Mouse (Mus musculus): ENCODE measurements around the gene Ppm1l.

DNA sequence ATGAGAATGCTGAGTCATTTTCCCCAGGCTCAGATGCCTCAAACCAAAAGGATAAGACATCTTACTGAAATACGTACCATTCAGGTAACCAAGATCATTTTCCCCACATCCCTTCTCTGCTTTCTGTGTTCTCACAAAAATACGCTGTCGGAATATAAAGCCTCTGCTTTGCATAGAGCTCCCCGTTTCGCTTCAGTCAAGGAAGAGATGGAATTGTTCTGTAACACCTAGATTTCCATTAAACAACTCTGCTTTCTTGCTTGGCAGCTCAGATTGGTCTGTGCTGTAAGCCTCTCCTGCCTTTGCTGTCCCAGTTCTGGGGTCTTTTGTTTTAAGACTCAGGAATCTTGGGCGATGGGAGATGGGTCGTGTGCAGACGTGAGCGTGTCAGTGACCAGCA is 51.3 kb downstream of the Ppm1l start:
- TF ChIP-seq EP300 (IDR thresholded peaks at IDR 0.05; ENCODE audit: low read depth in 1 of 2, low read length in 2 of 2) (no peak), ZMIZ1 (IDR thresholded peaks at IDR 0.05; ENCODE audit: low read depth, low read length) (no peak), POLR2AphosphoS2 (IDR thresholded peaks at IDR 0.05; ENCODE audit: low read length) (no peak), POLR2A (IDR thresholded peaks at IDR 0.05; ENCODE audit: control insufficient read depth in 1 of 2, insufficient read depth in 1 of 2, low read depth in 1 of 2, low read length in 2 of 2, poor library complexity in 1 of 2) (no peak), MYC (IDR thresholded peaks at IDR 0.05; ENCODE audit: low read depth, low read length) (no peak), ELF1 (IDR thresholded peaks at IDR 0.05; ENCODE audit: low read depth, low read length) (no peak)
